Mouse (Mus musculus) C2C12 (cell line): Measurements from ENCODE around the gene Chn2. TPM values are rescaled to one million over a fixed set of nuclear protein-coding genes. Genes with fewer than 3 reads are reported as not detected.

Source experiments
- H3K27me3 ChIP-seq: one replicate; pipeline ENCODE4 v1.6.1; 2011; ENCODE audit not compliant: control insufficient read depth, insufficient read depth, insufficient read length
- H3K36me3 ChIP-seq: one replicate; pipeline ENCODE4 v1.6.1; 2011; ENCODE audit not compliant: control insufficient read depth, insufficient read depth
- H3K4me3 ChIP-seq: one replicate; pipeline ENCODE4 v1.5.1; 2011; ENCODE audit warnings: mild to moderate bottlenecking, control low read depth; ENCODE audit not compliant: poor library complexity, insufficient read depth, severe bottlenecking
- H3K79me2 ChIP-seq: one replicate; pipeline ENCODE4 v1.6.1; 2011; ENCODE audit not compliant: control insufficient read depth, insufficient read depth
- H3K79me3 ChIP-seq: one replicate; pipeline ENCODE4 v1.6.1; 2011; ENCODE audit warnings: low read depth, control low read depth
- H3ac ChIP-seq: one replicate; pipeline ENCODE3; 2011; ENCODE audit warnings: low read depth; ENCODE audit not compliant: control insufficient read depth, insufficient read length
- CEBPB ChIP-seq: IDR thresholded peaks from one replicate; pipeline ENCODE4 v1.6.1; 2011; ENCODE audit warnings: low read depth, mild to moderate bottlenecking, control low read depth, moderate library complexity
- CTCF ChIP-seq: IDR thresholded peaks from one replicate; pipeline ENCODE4 v1.5.1; 2011; ENCODE audit not compliant: control insufficient read depth, insufficient read depth, insufficient read length
- FOSL1 ChIP-seq: IDR thresholded peaks from one replicate; pipeline ENCODE4 v1.8.0; 2011; ENCODE audit warnings: mild to moderate bottlenecking, low read length; ENCODE audit not compliant: poor library complexity, insufficient read depth, severe bottlenecking
- MAX ChIP-seq: IDR thresholded peaks from one replicate; pipeline ENCODE4 v1.6.1; 2011; ENCODE audit warnings: mild to moderate bottlenecking, control low read depth
- MYOD1 ChIP-seq: IDR thresholded peaks from one replicate; pipeline ENCODE4 v1.6.1; 2011; ENCODE audit warnings: low read depth; ENCODE audit not compliant: control insufficient read depth, insufficient read length
- MYOG ChIP-seq: IDR thresholded peaks from one replicate; pipeline ENCODE4 v1.6.1; 2011; ENCODE audit not compliant: control insufficient read depth, insufficient read length; ENCODE audit errors: extremely low read depth
- USF1 ChIP-seq: IDR thresholded peaks from one replicate; pipeline ENCODE4 v1.6.1; 2011; ENCODE audit warnings: low read depth, mild to moderate bottlenecking, control low read depth, moderate library complexity
- polyA plus RNA-seq: library from polyadenylated mRNA; unstranded; fragments of >200 nt; fragmentation: generic; extraction: Trizol; gene quantifications from one replicate; pipeline ENCODE4 v1.2.1, GENCODE M21; 2012; ENCODE audit warnings: missing spikeins

Gene Chn2
- polyA plus RNA-seq, 1 experiment, result 6.4 TPM

GRCm38 (mm10) chr6:54117001-54117591, 77.7 kb downstream of the Chn2 start:
- no peak overlapping the region for H3K4me3 ChIP-seq
- no peaks in the 10 kb centered on the region for H3K36me3 ChIP-seq
- TF ChIP-seq MYOD1 (no peak), CTCF (no peak), USF1 (no peak), MAX (no peak), CEBPB (no peak)
- H3K79me2 ChIP-seq, result no peaks in the 10 kb centered on the region
- H3ac ChIP-seq, result no peak overlapping the region
- peaks cover 2% of the 10 kb centered on the region for H3K79me3 ChIP-seq
- no peaks in the 10 kb centered on the region for H3K27me3 ChIP-seq

GRCm38 (mm10) chr6:54118395-54118794, 79.0 kb downstream of the Chn2 start:
- Histone ChIP-seq H3K4me3 (no peak overlapping the region), H3K27me3 (no peaks in the 10 kb centered on the region), H3ac (no peak overlapping the region), H3K79me3 (peaks cover 2% of the 10 kb centered on the region), H3K36me3 (no peaks in the 10 kb centered on the region), H3K79me2 (no peaks in the 10 kb centered on the region)
- TF ChIP-seq CEBPB (no peak), FOSL1 (no peak), MYOD1 (no peak), MYOG (no peak), USF1 (no peak), MAX (no peak), CTCF (no peak)

- TF ChIP-seq FOSL1 (no peak), MYOD1 (no peak), CTCF (no peak), MYOG (no peak), CEBPB (no peak), MAX (no peak), USF1 (no peak)
Observed at GRCm38 (mm10) chr6:54118897-54119296, 79.5 kb downstream of the Chn2 start.

GRCm38 (mm10) chr6:54119461-54119860, 80.1 kb downstream of the Chn2 start:
- TF ChIP-seq MYOG (no peak), FOSL1 (no peak), CEBPB (no peak), MAX (no peak), MYOD1 (no peak), CTCF (no peak), USF1 (no peak)
- H3K36me3 ChIP-seq, result no peaks in the 10 kb centered on the region
- H3K79me3 ChIP-seq, result no peaks in the 10 kb centered on the region
- H3ac ChIP-seq, result no peak overlapping the region
- H3K79me2 ChIP-seq, result no peaks in the 10 kb centered on the region
- no peaks in the 10 kb centered on the region for H3K27me3 ChIP-seq
- H3K4me3 ChIP-seq, result no peak overlapping the region

More at GRCm38 (mm10) chr6:54118897-54119296, 79.5 kb downstream of the Chn2 start:
- no peak overlapping the region for H3ac ChIP-seq
- no peaks in the 10 kb centered on the region for H3K79me3 ChIP-seq
- H3K4me3 ChIP-seq, result no peak overlapping the region
- H3K79me2 ChIP-seq, result no peaks in the 10 kb centered on the region
- H3K36me3 ChIP-seq, result no peaks in the 10 kb centered on the region
- no peaks in the 10 kb centered on the region for H3K27me3 ChIP-seq

GRCm38 (mm10) chr6:54119885-54120666, 80.7 kb downstream of the Chn2 start:
- H3K4me3 ChIP-seq, result no peak overlapping the region
- no peaks in the 10 kb centered on the region for H3K79me2 ChIP-seq
- no peak overlapping the region for H3ac ChIP-seq
- no peaks in the 10 kb centered on the region for H3K79me3 ChIP-seq
- TF ChIP-seq MYOG (no peak), MYOD1 (no peak), USF1 (no peak), MAX (no peak), CEBPB (no peak), FOSL1 (no peak), CTCF (no peak)
- no peaks in the 10 kb centered on the region for H3K27me3 ChIP-seq
- no peaks in the 10 kb centered on the region for H3K36me3 ChIP-seq
